Mouse (Mus musculus) gastrocnemius, postnatal 25 days (tissue): ENCODE results near the gene Rnh1. TPM values are rescaled to one million over a fixed set of nuclear protein-coding genes. Genes with fewer than 3 reads are reported as not detected.

Experiments used
- DNase-seq: peaks from one replicate; pipeline ENCODE4 v3.0.0; 2022
- total RNA-seq, 2 experiments: library from RNA; stranded (reverse); gene quantifications; 1 replicate in 1 of 2; 2 replicates in 1 of 2; pipeline ENCODE4 v1.2.3; 2021

The Rnh1 gene
- total RNA-seq, 2 experiments from 2014 or later, result 38.8 to 51.5 TPM

- peak; percentile 36 for DNase-seq
These were observed 4.6 kb downstream of the Rnh1 start for GRCm38 (mm10) chr7:141167901-141168517.

GRCm38 (mm10) chr7:141164850-141165249, 7.8 kb downstream of the Rnh1 start:
- no peak for DNase-seq

GRCm38 (mm10) chr7:141164397-141164796, 8.3 kb downstream of the Rnh1 start:
- no peak for DNase-seq

GRCm38 (mm10) chr7:141155362-141155761, 17.3 kb downstream of the Rnh1 start:
- no peak for DNase-seq

- no peak for DNase-seq
These were observed 24.0 kb downstream of the Rnh1 start for GRCm38 (mm10) chr7:141148639-141149038.

- no peak for DNase-seq
These were observed 25.6 kb downstream of the Rnh1 start for GRCm38 (mm10) chr7:141147044-141147443.

- no peak for DNase-seq
These were observed 26.5 kb downstream of the Rnh1 start for GRCm38 (mm10) chr7:141146043-141146595.

- no peak for DNase-seq
These were observed 27.3 kb downstream of the Rnh1 start for GRCm38 (mm10) chr7:141145403-141145802.

GRCm38 (mm10) chr7:141144650-141145049, 28.0 kb downstream of the Rnh1 start:
- DNase-seq, result no peak

- DNase-seq, result no peak
These were observed 28.8 kb downstream of the Rnh1 start for GRCm38 (mm10) chr7:141143861-141144260.

- peak; percentile 23 for DNase-seq
These were observed 29.5 kb downstream of the Rnh1 start for GRCm38 (mm10) chr7:141143112-141143511.

- DNase-seq, result no peak
These were observed 31.3 kb downstream of the Rnh1 start for GRCm38 (mm10) chr7:141141326-141141725.

GRCm38 (mm10) chr7:141131904-141132755, 40.5 kb downstream of the Rnh1 start:
- no peak for DNase-seq

GRCm38 (mm10) chr7:141131024-141131820, 41.4 kb downstream of the Rnh1 start:
- peak; percentile 83 for DNase-seq

GRCm38 (mm10) chr7:141123517-141123856, 49.2 kb downstream of the Rnh1 start:
- no peak for DNase-seq

GRCm38 (mm10) chr7:141122689-141123516, 49.8 kb downstream of the Rnh1 start:
- peak; percentile 94 for DNase-seq

- DNase-seq, result peak; percentile 29
These were observed 50.4 kb downstream of the Rnh1 start, which contains the start of gene Ptdss2 for GRCm38 (mm10) chr7:141122245-141122644. TSS of gene Ptdss2 (plus strand) at chr7:141122382.

- DNase-seq, result no peak
These were observed 51.6 kb downstream of the Rnh1 start for GRCm38 (mm10) chr7:141121051-141121531.

- DNase-seq, result no peak
These were observed 52.1 kb downstream of the Rnh1 start for GRCm38 (mm10) chr7:141120605-141121004.

GRCm38 (mm10) chr7:141119487-141119886, 53.2 kb downstream of the Rnh1 start:
- DNase-seq, result no peak

GRCm38 (mm10) chr7:141117636-141118035, 55.0 kb downstream of the Rnh1 start, which contains the start of gene Ano9:
TSS of gene Ano9 (minus strand) at chr7:141117806.
- no peak for DNase-seq
